Mouse (Mus musculus): ENCODE results near the gene Topors.

- no peak for TF ChIP-seq POLR2A (IDR thresholded peaks at IDR 0.05; ENCODE audit: borderline replicate concordance, control insufficient read depth, low read depth, low read length)
- TF ChIP-seq CTCF (IDR thresholded peaks at IDR 0.05; ENCODE audit: control insufficient read depth, insufficient read depth, low read length): no peak
Observed at GRCm38 (mm10) chr4:40287415-40287814, 17.8 kb upstream of the Topors start.
